ENCODE assay signal across 14 mouse cellular contexts in the genomic region with DNA sequence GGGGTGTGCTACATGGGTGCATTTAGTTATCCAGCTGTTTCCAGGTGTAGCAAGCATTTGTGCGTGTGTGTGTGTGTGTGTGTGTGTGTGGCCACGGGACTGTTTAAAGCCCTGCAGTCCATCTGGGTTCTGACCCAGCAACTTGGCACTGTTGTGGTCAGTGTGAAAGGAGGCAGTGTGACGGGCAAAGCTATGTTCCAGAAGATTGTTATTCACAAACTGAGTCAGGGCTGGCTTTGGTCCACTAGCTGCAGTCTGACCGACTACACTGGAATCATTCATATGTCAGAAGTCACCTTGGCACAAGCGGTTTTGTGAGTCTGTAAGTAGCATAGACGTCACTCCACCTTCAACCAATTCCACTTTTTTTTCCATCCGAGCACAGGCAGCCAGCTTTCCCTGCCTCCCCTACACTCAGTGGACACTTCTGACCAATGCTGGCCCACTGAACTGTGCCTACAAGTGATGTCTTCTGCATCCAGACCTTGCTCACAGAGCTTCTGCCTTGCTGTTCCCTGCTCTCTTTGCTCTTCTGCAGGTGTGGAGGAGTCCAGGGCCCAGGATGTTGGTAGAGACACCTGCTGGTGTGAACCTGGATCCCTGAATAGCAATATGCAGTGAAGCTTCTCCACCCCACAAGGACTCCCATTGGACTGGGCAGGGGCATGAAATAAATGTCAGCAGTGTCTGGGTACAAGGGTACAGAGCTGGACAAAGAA.
DNase-seq lines count a peak whose midpoint lies in the region; ATAC-seq lines count a peak whose summit lies in the region.
"Had no signal": no experiment of that assay in that cellular context is flagged by ENCODE, and none has a peak within 500 bp of the region (broad histone marks: within the 10 kb centered on the region; RNA-seq: fewer than 3 reads in every experiment).

No protein-coding gene starts in this region.

- 86% methylated on average over 7 of the region's 7 CpGs for WGBS in intestine, embryonic 14.5 days
- WGBS in intestine, embryonic 16.5 days = 86% methylated on average over 7 of the region's 7 CpGs
- 88% methylated on average over 7 of the region's 7 CpGs for WGBS in midbrain, embryonic 15.5 days
- WGBS in midbrain, embryonic 16.5 days = 89% methylated on average over 7 of the region's 7 CpGs

- no peaks in the 10 kb centered on the region for H3K9me3 ChIP-seq in intestine, embryonic 14.5 days (ENCODE audit: control insufficient read depth, low read length)
- H3K9me3 ChIP-seq in intestine, embryonic 16.5 days (ENCODE audit: control insufficient read depth, low read length) = no peaks in the 10 kb centered on the region
- H3K9me3 ChIP-seq in midbrain, embryonic 15.5 days = no peaks in the 10 kb centered on the region
- H3K9me3 ChIP-seq in midbrain, embryonic 16.5 days (replicated peaks; ENCODE audit: control insufficient read depth, low read length, poor library complexity, severe bottlenecking) = no peaks in the 10 kb centered on the region
- H3K9me3 ChIP-seq: limb, embryonic 15.5 days had no signal

- no peak overlapping the region for H3K27ac ChIP-seq in intestine, embryonic 14.5 days (ENCODE audit: low read depth)
- no peak overlapping the region for H3K27ac ChIP-seq in intestine, embryonic 16.5 days (ENCODE audit: low read length)
- H3K27ac ChIP-seq in midbrain, embryonic 15.5 days = no peak overlapping the region
- H3K27ac ChIP-seq in midbrain, embryonic 16.5 days (ENCODE audit: low read length) = no peak overlapping the region
- H3K27ac ChIP-seq: heart, adult 2 months; hindbrain, embryonic 14.5 days; limb, embryonic 15.5 days; macrophage had no signal

- ATAC-seq in intestine, embryonic 14.5 days (replicated peaks; ENCODE audit: low FRiP score, low TSS enrichment, low read depth) = no peak
- no peak for ATAC-seq in intestine, embryonic 16.5 days
- ATAC-seq in midbrain, embryonic 15.5 days (replicated peaks) = 0 out of 2 replicates have a peak, but pooled peaks have one; percentile 19
- ATAC-seq in midbrain, embryonic 16.5 days = no peak

- H3K9ac ChIP-seq in intestine, embryonic 14.5 days (ENCODE audit: low read length) = no peak overlapping the region
- no peak overlapping the region for H3K9ac ChIP-seq in intestine, embryonic 16.5 days (ENCODE audit: low read depth, low read length)
- H3K9ac ChIP-seq in midbrain, embryonic 15.5 days = no peak overlapping the region
- H3K9ac ChIP-seq in midbrain, embryonic 16.5 days (ENCODE audit: low read depth, low read length) = no peak overlapping the region
- H3K9ac ChIP-seq: hindbrain, embryonic 14.5 days; limb, embryonic 15.5 days had no signal

- H3K27me3 ChIP-seq in intestine, embryonic 14.5 days (replicated peaks; ENCODE audit: control insufficient read depth, insufficient read depth, low read length) = no peaks in the 10 kb centered on the region
- no peaks in the 10 kb centered on the region for H3K27me3 ChIP-seq in intestine, embryonic 16.5 days (replicated peaks; ENCODE audit: control insufficient read depth, insufficient read depth, low read length)
- H3K27me3 ChIP-seq in midbrain, embryonic 15.5 days (replicated peaks) = no peaks in the 10 kb centered on the region
- no peaks in the 10 kb centered on the region for H3K27me3 ChIP-seq in midbrain, embryonic 16.5 days (ENCODE audit: control insufficient read depth, insufficient read depth, low read depth, low read length)
- H3K27me3 ChIP-seq: limb, embryonic 15.5 days had no signal

- no peak overlapping the region for H3K4me3 ChIP-seq in intestine, embryonic 14.5 days (ENCODE audit: low read depth, low read length)
- H3K4me3 ChIP-seq in intestine, embryonic 16.5 days (ENCODE audit: low read length) = no peak overlapping the region
- H3K4me3 ChIP-seq in midbrain, embryonic 15.5 days = no peak overlapping the region
- no peak overlapping the region for H3K4me3 ChIP-seq in midbrain, embryonic 16.5 days (ENCODE audit: low read depth, low read length)
- H3K4me3 ChIP-seq: heart, adult 2 months; limb, embryonic 15.5 days; myocyte had no signal

- DNase-seq in intestine, embryonic 14.5 days (ENCODE audit: low spot score) = peak; percentile 46
- peak; percentile 88 for DNase-seq in adrenal gland, adult 2 months
- DNase-seq in telencephalon, adult 2 months (ENCODE audit: low read depth, low spot score) = peak; percentile 49
- DNase-seq in urinary bladder, postnatal 4 days (ENCODE audit: low spot score in 2 of 2) = no peak
- DNase-seq: cerebellum, adult 11 months; heart, adult 2 months; thymus, postnatal 14 days had no signal

- no peaks in the 10 kb centered on the region for H3K36me3 ChIP-seq in intestine, embryonic 14.5 days (ENCODE audit: control insufficient read depth, insufficient read depth, low read length)
- H3K36me3 ChIP-seq in intestine, embryonic 16.5 days (ENCODE audit: control insufficient read depth, insufficient read depth, low read length) = no peaks in the 10 kb centered on the region
- H3K36me3 ChIP-seq in midbrain, embryonic 15.5 days (replicated peaks) = no peaks in the 10 kb centered on the region
- no peaks in the 10 kb centered on the region for H3K36me3 ChIP-seq in midbrain, embryonic 16.5 days (ENCODE audit: control insufficient read depth, insufficient read depth, low read length)
- H3K36me3 ChIP-seq: limb, embryonic 15.5 days had no signal

- no peak overlapping the region for H3K4me2 ChIP-seq in intestine, embryonic 14.5 days (ENCODE audit: low read length)
- H3K4me2 ChIP-seq in intestine, embryonic 16.5 days (ENCODE audit: low read depth, low read length) = no peak overlapping the region
- no peak overlapping the region for H3K4me2 ChIP-seq in midbrain, embryonic 15.5 days
- H3K4me2 ChIP-seq in midbrain, embryonic 16.5 days (ENCODE audit: low read length) = no peak overlapping the region
- H3K4me2 ChIP-seq: hindbrain, embryonic 14.5 days; limb, embryonic 15.5 days had no signal

- peaks cover 5% of the 10 kb centered on the region; the same call in 1 of the 2 replicates for H3K4me1 ChIP-seq in intestine, embryonic 14.5 days (replicated peaks; ENCODE audit: control insufficient read depth, insufficient read depth, low read length)
- peaks cover 4% of the 10 kb centered on the region for H3K4me1 ChIP-seq in intestine, embryonic 16.5 days (ENCODE audit: control insufficient read depth, insufficient read depth, low read length)
- no peaks in the 10 kb centered on the region for H3K4me1 ChIP-seq in midbrain, embryonic 15.5 days
- no peaks in the 10 kb centered on the region for H3K4me1 ChIP-seq in midbrain, embryonic 16.5 days (ENCODE audit: control insufficient read depth, insufficient read depth, low read length)
- H3K4me1 ChIP-seq: limb, embryonic 15.5 days had no signal

Comparison
In these comparisons a context has a peak if more than half of its experiments do, and no peak if none do; other contexts are left out.
1. DNase-seq: peak in intestine, embryonic 14.5 days (single experiment), adrenal gland, adult 2 months (single experiment) and telencephalon, adult 2 months (single experiment); none in urinary bladder, postnatal 4 days (0 of 2).